Mouse (Mus musculus) neutrophil, adult 5-6 weeks (primary cell): ENCODE results near the gene Nkx2-4. TPM values are rescaled to one million over a fixed set of nuclear protein-coding genes. Genes with fewer than 3 reads are reported as not detected.

ENCODE experiments used
- total RNA-seq: library from RNA; stranded (forward); fragments of 200-1000 nt; gene quantifications from 2 replicates; pipeline ENCODE4 v1.2.3, GENCODE M21; 2017

The Nkx2-4 gene
- total RNA-seq, 1 experiment from 2014 or later = not detected

Other genes with a start within 250 kb of the Nkx2-4 start
- 37.2 and 39.7 TPM in 2 replicates for gene Kiz, start 229.6 kb downstream of the Nkx2-4 start, total RNA-seq
- gene Xrn2, start 72.4 kb downstream of the Nkx2-4 start, total RNA-seq = 235 and 242 TPM in 2 replicates
- not detected in 2 replicates for gene Nkx2-2, start 108.8 kb upstream of the Nkx2-4 start, total RNA-seq